Mouse (Mus musculus) gastrocnemius, postnatal 10 days (tissue): ENCODE measurements at regions not wholly inside any gene's neighbourhood (a gene's known extent, or its start where the extent isn't known, plus 50 kb on each side); places are given as distances from the start of the nearest gene placed in this dataset.
A peak's percentile ranks its signal among the peaks of the same experiment; 100 is the strongest.

Experiments used
- DNase-seq: peaks from one replicate; pipeline ENCODE4 v3.0.0; 2021; ENCODE audit warnings: mixed read lengths

DNA sequence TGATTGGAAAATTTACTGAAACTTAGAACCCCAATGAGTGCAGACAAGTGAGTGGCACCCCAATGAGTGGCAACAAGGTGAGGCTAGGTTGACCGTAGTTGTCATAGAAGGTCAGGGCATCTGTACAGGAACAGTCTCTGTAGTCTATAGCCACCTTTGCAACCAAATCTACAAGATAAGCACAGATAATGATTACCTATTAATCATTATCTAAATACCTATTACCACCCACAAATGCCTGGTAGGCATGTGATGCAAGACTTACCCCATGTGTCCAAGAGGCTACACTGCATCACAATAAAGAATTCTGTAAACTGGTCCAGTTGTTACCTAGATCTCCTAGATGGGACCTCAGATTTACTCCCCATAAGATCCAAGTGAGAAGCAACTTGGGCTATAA lies 778.7 kb downstream of the Cntnap5b start:
- DNase-seq: no peak

DNA sequence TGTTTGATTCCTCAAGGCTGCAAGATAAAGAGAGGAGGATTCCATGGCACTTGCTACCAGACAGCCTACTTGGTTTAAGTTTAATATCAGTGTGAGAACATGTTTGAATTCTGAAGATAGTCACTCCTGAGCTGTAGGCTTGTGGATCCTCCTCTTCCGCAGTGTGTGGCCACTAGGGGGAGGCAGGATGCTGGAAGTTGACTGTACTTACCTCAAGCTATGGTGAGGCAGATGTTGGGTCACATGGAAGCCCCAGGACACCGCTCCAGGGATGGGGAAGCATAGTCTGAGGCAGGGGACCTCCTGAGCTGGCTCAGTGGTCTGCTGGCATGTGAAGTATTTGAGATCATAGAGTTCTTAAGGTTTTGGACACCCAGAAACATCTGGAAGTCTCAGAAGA lies 784.4 kb downstream of the Cntnap5b start:
- DNase-seq: peak; percentile 14
